Mouse (Mus musculus): ENCODE results near the gene Cldn11. TPM values are rescaled to one million over a fixed set of nuclear protein-coding genes. Genes with fewer than 3 reads are reported as not detected.

Gene Cldn11
- polyA plus RNA-seq, 1 experiment from 2014 or later, result 43.5 TPM

Other genes starting within 250 kb of the Cldn11 start
- gene Phc3, start 180.5 kb upstream of the Cldn11 start, polyA plus RNA-seq (2015; fragmentation: Nextera tagmentation; extraction: Ambion mirVana), result 7.5 and 8.5 TPM in 2 replicates
- gene Prkci, start 154.2 kb upstream of the Cldn11 start, polyA plus RNA-seq (2015; fragmentation: Nextera tagmentation; extraction: Ambion mirVana), result 25.5 and 30.8 TPM in 2 replicates
- 30.8 and 32.3 TPM in 2 replicates for gene Skil, start 54.9 kb upstream of the Cldn11 start, polyA plus RNA-seq (2015; fragmentation: Nextera tagmentation; extraction: Ambion mirVana)
- 4.7 and 5.9 TPM in 2 replicates for gene Slc7a14, start 160.5 kb downstream of the Cldn11 start, polyA plus RNA-seq (2015; fragmentation: Nextera tagmentation; extraction: Ambion mirVana)